Mouse (Mus musculus): ENCODE measurements at regions not wholly inside any gene's neighbourhood (a gene's known extent, or its start where the extent isn't known, plus 50 kb on each side); places are given as distances from the start of the nearest gene placed in this dataset.
"Not testable (repeated sequence)": the region's sequence is repeated elsewhere in the genome, so short reads cannot be mapped to it uniquely, and the experiment has no call there.

GRCm38 (mm10) chr15:37101419-37101818, 93.8 kb upstream of the Zfp706 start:
- no peak for DNase-seq (ENCODE audit: low spot score in 2 of 2)

GRCm38 (mm10) chr15:37100767-37101288, 93.3 kb upstream of the Zfp706 start:
- no peak for DNase-seq (ENCODE audit: low spot score in 2 of 2)

- peak; percentile 34 to 37 for DNase-seq (ENCODE audit: low spot score in 2 of 2)
Measured at GRCm38 (mm10) chr15:37099927-37100766, 92.6 kb upstream of the Zfp706 start.

GRCm38 (mm10) chr15:37099176-37099575, 91.6 kb upstream of the Zfp706 start:
- no peak for DNase-seq (ENCODE audit: low spot score in 2 of 2)

- no peak for DNase-seq (ENCODE audit: low spot score in 2 of 2)
Measured at GRCm38 (mm10) chr15:37097426-37097825, 89.9 kb upstream of the Zfp706 start.

GRCm38 (mm10) chr15:37091171-37091570, 83.6 kb upstream of the Zfp706 start:
- DNase-seq (ENCODE audit: low spot score in 2 of 2), result not testable (repeated sequence)

- DNase-seq (ENCODE audit: low spot score in 2 of 2), result no peak
Measured at GRCm38 (mm10) chr15:37083726-37084125, 76.2 kb upstream of the Zfp706 start.

- DNase-seq (ENCODE audit: low spot score in 2 of 2), result no peak
Measured at GRCm38 (mm10) chr15:37081836-37082235, 74.3 kb upstream of the Zfp706 start.

- no peak for DNase-seq (ENCODE audit: low spot score in 2 of 2)
Measured at GRCm38 (mm10) chr15:37080931-37081330, 73.4 kb upstream of the Zfp706 start.

GRCm38 (mm10) chr15:37080395-37080794, 72.8 kb upstream of the Zfp706 start:
- no peak for DNase-seq (ENCODE audit: low spot score in 2 of 2)

GRCm38 (mm10) chr15:37074207-37074606, 66.6 kb upstream of the Zfp706 start:
- DNase-seq (ENCODE audit: low spot score in 2 of 2), result not testable (repeated sequence)

- no peak for DNase-seq (ENCODE audit: low spot score in 2 of 2)
Measured at GRCm38 (mm10) chr15:37072202-37072862, 64.8 kb upstream of the Zfp706 start.

GRCm38 (mm10) chr15:37070188-37070587, 62.6 kb upstream of the Zfp706 start:
- no peak for DNase-seq (ENCODE audit: low spot score in 2 of 2)

GRCm38 (mm10) chr15:37067326-37067725, 59.8 kb upstream of the Zfp706 start:
- no peak for DNase-seq (ENCODE audit: low spot score in 2 of 2)

- no peak for DNase-seq (ENCODE audit: low spot score in 2 of 2)
Measured at GRCm38 (mm10) chr15:37065926-37066550, 58.5 kb upstream of the Zfp706 start.

- no peak for DNase-seq (ENCODE audit: low spot score in 2 of 2)
Measured at GRCm38 (mm10) chr15:37065408-37065807, 57.8 kb upstream of the Zfp706 start.

GRCm38 (mm10) chr15:37063781-37064383, 56.3 kb upstream of the Zfp706 start:
- no peak for DNase-seq (ENCODE audit: low spot score in 2 of 2)

- DNase-seq (ENCODE audit: low spot score in 2 of 2), result no peak
Measured at GRCm38 (mm10) chr15:37062585-37062984, 55.0 kb upstream of the Zfp706 start.

GRCm38 (mm10) chr15:37061501-37061900, 53.9 kb upstream of the Zfp706 start:
- no peak for DNase-seq (ENCODE audit: low spot score in 2 of 2)

- DNase-seq (ENCODE audit: low spot score in 2 of 2), result no peak
Measured at GRCm38 (mm10) chr15:37060831-37061230, 53.3 kb upstream of the Zfp706 start.

All from frontal cortex, postnatal 10 days (tissue).